Mouse (Mus musculus) limb, embryonic 12.5 days (tissue): ENCODE results near the gene Map4k2. TPM values are rescaled to one million over a fixed set of nuclear protein-coding genes. Genes with fewer than 3 reads are reported as not detected.

Experiments used
- microRNA-seq: library from miRNA; unstranded; fragments of <30 nt; microRNA quantifications from one replicate; pipeline ENCODE4, GENCODE M21; 2017
- polyA plus RNA-seq: library from polyadenylated mRNA; unstranded; fragments of >200 nt; fragmentation: Nextera tagmentation; extraction: Ambion mirVana; gene quantifications from 2 replicates; pipeline ENCODE4 v1.2.1, GENCODE M21; 2016

Gene Map4k2
- polyA plus RNA-seq, 1 experiment from 2014 or later: 13.5 TPM

Small RNA genes within 50 kb of the gene (microRNA-seq; reads per million reads assigned to microRNA genes)
- 0.70 reads per million for gene Mir6989

Other genes starting within 250 kb of the Map4k2 start
- 0.56 and 0.82 TPM in 2 replicates for gene AC131692.1, start 246.7 kb upstream of the Map4k2 start, polyA plus RNA-seq
- 0.54 and 0.71 TPM in 2 replicates for gene Naaladl1, start 235.4 kb upstream of the Map4k2 start, polyA plus RNA-seq
- gene Sac3d1, start 222.5 kb upstream of the Map4k2 start, polyA plus RNA-seq: 55.0 and 58.8 TPM in 2 replicates
- gene Snx15, start 212.8 kb upstream of the Map4k2 start, polyA plus RNA-seq: 33.1 and 33.2 TPM in 2 replicates
- not detected in 2 replicates for gene Batf2, start 200.2 kb upstream of the Map4k2 start, polyA plus RNA-seq
- 78.2 and 83.4 TPM in 2 replicates for gene Arl2, start 199.6 kb upstream of the Map4k2 start, polyA plus RNA-seq
- gene Majin, start 156.7 kb upstream of the Map4k2 start, polyA plus RNA-seq: not detected in 2 replicates
- 2.0 and 2.4 TPM in 2 replicates for gene Gpha2, start 114.8 kb upstream of the Map4k2 start, polyA plus RNA-seq
- gene Ppp2r5b, start 105.3 kb upstream of the Map4k2 start, polyA plus RNA-seq: 22.7 and 23.7 TPM in 2 replicates
- gene Atg2a, start 99.5 kb upstream of the Map4k2 start, polyA plus RNA-seq: 11.1 and 11.2 TPM in 2 replicates
- 71.5 and 71.6 TPM in 2 replicates for gene Ehd1, start 64.4 kb upstream of the Map4k2 start, polyA plus RNA-seq
- gene Cdc42bpg, start 34.7 kb upstream of the Map4k2 start, polyA plus RNA-seq: 0.69 and 0.96 TPM in 2 replicates
- gene Men1, start 6.2 kb upstream of the Map4k2 start, polyA plus RNA-seq: 103 and 107 TPM in 2 replicates
- gene Sf1, start 22.6 kb downstream of the Map4k2 start, polyA plus RNA-seq: 164 and 171 TPM in 2 replicates
- 6.3 and 6.5 TPM in 2 replicates for gene Pygm, start 43.3 kb downstream of the Map4k2 start, polyA plus RNA-seq
- gene Rasgrp2, start 58.2 kb downstream of the Map4k2 start, polyA plus RNA-seq: 16.3 and 16.8 TPM in 2 replicates
- 1.8 and 2.4 TPM in 2 replicates for gene Nrxn2, start 77.6 kb downstream of the Map4k2 start, polyA plus RNA-seq
- gene Slc22a12, start 201.9 kb downstream of the Map4k2 start, polyA plus RNA-seq: not detected in 2 replicates